Mouse (Mus musculus) frontal cortex, adult 2 months (tissue): ENCODE data around the gene Cxcl10. TPM values are rescaled to one million over a fixed set of nuclear protein-coding genes. Genes with fewer than 3 reads are reported as not detected.
"Not testable (repeated sequence)": the region's sequence is repeated elsewhere in the genome, so short reads cannot be mapped to it uniquely, and the experiment has no call there.

ENCODE experiments used
- DNase-seq, 2 experiments: peaks; one replicate each; pipeline ENCODE4 v3.0.0; 2022; ENCODE audit warnings: low spot score in 1 of 2; ENCODE audit errors: extremely low spot score in 1 of 2
- polyA plus RNA-seq: library from polyadenylated mRNA; depleted of rRNA; stranded (reverse); fragments of >200 nt; gene quantifications from 2 replicates; pipeline ENCODE4 v1.2.3, GENCODE M21; 2012

Cxcl10 gene
- polyA plus RNA-seq, 1 experiment: 1.4 TPM

- DNase-seq: peak in 1 of 2 experiments; percentile 55
Observed at GRCm38 (mm10) chr5:92369151-92369994, 20.7 kb upstream of the Cxcl10 start.

GRCm38 (mm10) chr5:92368392-92368791 lies 19.7 kb upstream of the Cxcl10 start:
- peak in 1 of 2 experiments; percentile 31 for DNase-seq

- no peak for DNase-seq
Observed at GRCm38 (mm10) chr5:92366565-92366964, 17.9 kb upstream of the Cxcl10 start.

- no peak for DNase-seq
Observed at GRCm38 (mm10) chr5:92365146-92365705, 16.5 kb upstream of the Cxcl10 start.

GRCm38 (mm10) chr5:92364011-92364410 lies 15.3 kb upstream of the Cxcl10 start:
- no peak for DNase-seq

- no peak for DNase-seq
Observed at GRCm38 (mm10) chr5:92363179-92363578, 14.5 kb upstream of the Cxcl10 start.

GRCm38 (mm10) chr5:92358767-92359455 lies 10.2 kb upstream of the Cxcl10 start:
- DNase-seq: no peak

- no peak for DNase-seq
Observed at GRCm38 (mm10) chr5:92358033-92358432, 9.3 kb upstream of the Cxcl10 start.

GRCm38 (mm10) chr5:92353517-92353916 lies 4.8 kb upstream of the Cxcl10 start:
- DNase-seq: no peak

GRCm38 (mm10) chr5:92352716-92353115 lies 4.0 kb upstream of the Cxcl10 start:
- DNase-seq: not testable (repeated sequence)

GRCm38 (mm10) chr5:92349731-92350130 lies 1.0 kb upstream of the Cxcl10 start:
- DNase-seq: no peak

- no peak for DNase-seq
Observed at GRCm38 (mm10) chr5:92345006-92345405, 3.7 kb downstream of the Cxcl10 start.

- DNase-seq: no peak
Observed at GRCm38 (mm10) chr5:92340606-92341005, 8.1 kb downstream of the Cxcl10 start.

- no peak for DNase-seq
Observed at GRCm38 (mm10) chr5:92336743-92337142, 11.9 kb downstream of the Cxcl10 start.

GRCm38 (mm10) chr5:92332359-92332840 lies 16.3 kb downstream of the Cxcl10 start:
- DNase-seq: peak in 1 of 2 experiments; percentile 35

GRCm38 (mm10) chr5:92331635-92332338 lies 16.9 kb downstream of the Cxcl10 start, which contains the start of gene Art3:
Art3 (plus strand) TSS chr5:92331827.
- no peak for DNase-seq

GRCm38 (mm10) chr5:92331122-92331521 lies 17.6 kb downstream of the Cxcl10 start:
- no peak for DNase-seq

GRCm38 (mm10) chr5:92327929-92328328 lies 20.8 kb downstream of the Cxcl10 start, which contains the start of gene Cxcl9:
Cxcl9 (minus strand) TSS chr5:92328079.
- DNase-seq: no peak

GRCm38 (mm10) chr5:92327367-92327766 lies 21.3 kb downstream of the Cxcl10 start:
- no peak for DNase-seq

GRCm38 (mm10) chr5:92323264-92323663 lies 25.4 kb downstream of the Cxcl10 start:
- no peak for DNase-seq
